Mouse (Mus musculus) kidney, embryonic 15.5 days (tissue): ENCODE measurements around the gene Akap12. TPM values are rescaled to one million over a fixed set of nuclear protein-coding genes. Genes with fewer than 3 reads are reported as not detected.

ENCODE experiments used
- ATAC-seq: fragments of 200-750 bp; cut with Nextera tagmentation; replicated peaks from 2 replicates; pipeline ENCODE4 v1.8.0; 2017; ENCODE audit warnings: moderate TSS enrichment; ENCODE audit not compliant: low FRiP score
- H3K27ac ChIP-seq: fragments of 300-500 bp; sonication (generic); 2 replicates; pipeline ENCODE4 v1.5.1; 2015; ENCODE audit warnings: mild to moderate bottlenecking, inconsistent platforms
- H3K27me3 ChIP-seq: fragments of 300-500 bp; sonication (generic); 2 replicates; pipeline ENCODE4 v1.6.1; 2015; ENCODE audit warnings: inconsistent platforms
- H3K36me3 ChIP-seq: fragments of 300-500 bp; sonication (generic); 2 replicates; pipeline ENCODE4 v1.6.1; 2015; ENCODE audit warnings: inconsistent platforms
- H3K4me1 ChIP-seq: fragments of 300-500 bp; sonication (generic); 2 replicates; pipeline ENCODE4 v1.6.1; 2015; ENCODE audit warnings: inconsistent platforms
- H3K4me2 ChIP-seq: fragments of 300-500 bp; sonication (generic); 2 replicates; pipeline ENCODE4 v1.6.1; 2015; ENCODE audit warnings: moderate library complexity, mild to moderate bottlenecking, inconsistent platforms
- H3K4me3 ChIP-seq: fragments of 300-500 bp; sonication (generic); replicated peaks from 2 replicates; pipeline ENCODE4 v1.5.1; 2015; ENCODE audit warnings: mild to moderate bottlenecking, inconsistent platforms
- H3K9ac ChIP-seq: fragments of 300-500 bp; sonication (generic); 2 replicates; pipeline ENCODE4 v1.6.1; 2015; ENCODE audit warnings: mild to moderate bottlenecking, inconsistent platforms
- H3K9me3 ChIP-seq: fragments of 300-500 bp; sonication (generic); replicated peaks from 2 replicates; pipeline ENCODE4 v1.6.1; 2016; ENCODE audit warnings: inconsistent platforms
- WGBS: fragments of 180-500 bp; shearing (Covaris S2); methylation state at CpG from one replicate; pipeline ENCODE4 v1.1.7; 2015; ENCODE audit warnings: mixed read lengths; 5-methylcytosine and 5-hydroxymethylcytosine counted together
- polyA plus RNA-seq: library from polyadenylated mRNA; unstranded; fragments of >200 nt; fragmentation: Nextera tagmentation; extraction: Ambion mirVana; gene quantifications from 2 replicates; pipeline ENCODE4 v1.2.1, GENCODE M21; 2015

Akap12 gene
- polyA plus RNA-seq, 1 experiment from 2014 or later = 94.1 TPM

- WGBS = 44% methylated on average over 3 of the region's 3 CpGs
- no peak overlapping the region for H3K9ac ChIP-seq
- H3K36me3 ChIP-seq = no peaks in the 10 kb centered on the region
- peaks cover 35% of the 10 kb centered on the region for H3K4me1 ChIP-seq
- ATAC-seq = 0 out of 2 replicates have a peak, but pooled peaks have one; percentile 15
- no peak overlapping the region for H3K4me2 ChIP-seq
- H3K27ac ChIP-seq = no peak overlapping the region
- no peak overlapping the region for H3K4me3 ChIP-seq
- no peaks in the 10 kb centered on the region for H3K9me3 ChIP-seq
- no peaks in the 10 kb centered on the region for H3K27me3 ChIP-seq
Observed at GRCm38 (mm10) chr10:4289636-4290035, 23.5 kb downstream of the Akap12 start.

DNA sequence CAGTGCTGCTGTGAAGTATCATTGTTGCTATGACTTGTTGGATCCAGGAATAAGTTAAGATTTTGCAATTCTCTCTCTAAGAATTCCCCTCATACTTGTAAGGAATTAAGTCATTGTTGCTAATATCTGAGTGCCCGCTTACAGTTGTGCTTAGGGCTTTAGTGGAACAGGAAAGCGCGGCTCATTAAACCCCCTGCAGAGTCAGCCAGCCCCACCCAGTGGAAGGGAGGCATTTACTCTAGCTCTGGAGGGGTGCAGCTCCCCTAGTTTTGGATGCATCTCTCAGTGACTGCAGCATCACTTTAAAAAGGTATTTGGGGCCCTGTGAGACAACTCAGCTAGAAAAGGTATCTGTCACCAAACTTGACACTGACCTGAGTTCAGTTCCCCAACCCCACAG is 24.0 kb downstream of the Akap12 start:
- WGBS = 58% methylated on average over 3 of the region's 3 CpGs
- Histone ChIP-seq H3K27me3 (no peaks in the 10 kb centered on the region), H3K9ac (no peak overlapping the region), H3K36me3 (no peaks in the 10 kb centered on the region), H3K27ac (no peak overlapping the region), H3K4me1 (peaks cover 32% of the 10 kb centered on the region), H3K9me3 (no peaks in the 10 kb centered on the region), H3K4me2 (no peak overlapping the region), H3K4me3 (no peak overlapping the region)
- ATAC-seq = 0 out of 2 replicates have a peak, but pooled peaks have one; percentile 9

- Histone ChIP-seq H3K9me3 (no peaks in the 10 kb centered on the region), H3K4me2 (no peak overlapping the region), H3K4me1 (peaks cover 28% of the 10 kb centered on the region), H3K4me3 (no peak overlapping the region), H3K36me3 (no peaks in the 10 kb centered on the region), H3K9ac (no peak overlapping the region), H3K27ac (no peak overlapping the region), H3K27me3 (no peaks in the 10 kb centered on the region)
- WGBS = 87% methylated on average over 6 of the region's 6 CpGs
- ATAC-seq = no peak
Observed at GRCm38 (mm10) chr10:4290561-4290960, 24.4 kb downstream of the Akap12 start.

DNA sequence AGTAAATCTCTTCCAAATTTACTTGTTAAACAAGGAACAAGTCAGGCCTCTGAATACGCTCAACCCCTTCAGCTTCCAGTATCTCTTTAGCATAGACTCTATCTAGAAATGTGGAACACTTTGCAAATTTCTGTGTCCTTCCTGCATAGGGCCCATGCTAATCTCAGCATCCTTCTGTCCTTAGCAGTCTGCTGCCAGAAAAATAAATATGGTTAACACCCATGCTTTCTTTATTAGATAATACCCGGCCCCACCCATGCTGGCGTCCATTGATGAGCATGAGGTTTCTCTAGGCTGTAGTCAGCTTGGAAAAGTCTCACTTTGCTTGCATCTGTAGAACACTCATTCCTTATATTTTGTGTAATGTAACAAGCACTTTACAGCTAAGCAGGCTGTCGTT is 27.2 kb downstream of the Akap12 start:
- H3K27me3 ChIP-seq = no peaks in the 10 kb centered on the region
- H3K4me3 ChIP-seq = no peak overlapping the region
- peaks cover 31% of the 10 kb centered on the region for H3K4me1 ChIP-seq
- H3K27ac ChIP-seq = no peak overlapping the region
- H3K4me2 ChIP-seq = no peak overlapping the region
- no peaks in the 10 kb centered on the region for H3K36me3 ChIP-seq
- 75% methylated on average over 4 of the region's 4 CpGs for WGBS
- H3K9me3 ChIP-seq = no peaks in the 10 kb centered on the region
- H3K9ac ChIP-seq = no peak overlapping the region
- no peak for ATAC-seq

GRCm38 (mm10) chr10:4303558-4303957 is 37.4 kb downstream of the Akap12 start:
- Histone ChIP-seq H3K36me3 (no peaks in the 10 kb centered on the region), H3K4me1 (peaks cover 9% of the 10 kb centered on the region; the same call in 1 of the 2 replicates), H3K9me3 (no peaks in the 10 kb centered on the region), H3K9ac (no peak overlapping the region), H3K27me3 (no peaks in the 10 kb centered on the region), H3K4me3 (no peak overlapping the region), H3K4me2 (no peak overlapping the region), H3K27ac (no peak overlapping the region)
- WGBS = 62% methylated on average over 5 of the region's 5 CpGs
- ATAC-seq = no peak

DNA sequence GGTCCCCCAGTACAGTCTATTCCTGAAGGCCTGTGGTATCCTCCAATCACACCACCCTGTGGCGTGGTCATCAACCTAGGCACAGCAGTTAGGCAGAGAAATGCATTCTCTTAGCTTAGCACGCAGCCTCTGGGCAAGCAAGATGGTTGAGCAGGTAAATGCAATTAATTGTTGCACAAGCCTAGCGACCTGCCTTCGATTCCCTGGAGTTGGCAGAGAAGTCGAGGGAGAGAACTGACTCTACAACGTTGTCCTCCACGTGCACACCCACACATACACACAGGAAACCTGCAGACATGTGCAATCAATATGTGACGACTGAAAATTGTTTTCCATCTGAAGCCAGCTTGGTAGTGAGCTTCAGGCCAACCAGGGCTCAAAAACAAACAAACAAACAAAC is 57.7 kb downstream of the Akap12 start:
- H3K9ac ChIP-seq = no peak overlapping the region
- 75% methylated on average over 8 of the region's 8 CpGs for WGBS
- H3K4me1 ChIP-seq = peaks cover 14% of the 10 kb centered on the region; the same call in 1 of the 2 replicates
- no peak for ATAC-seq
- no peak overlapping the region for H3K4me2 ChIP-seq
- H3K36me3 ChIP-seq = peaks cover 11% of the 10 kb centered on the region; the same call in 1 of the 2 replicates
- H3K4me3 ChIP-seq = no peak overlapping the region
- no peak overlapping the region for H3K27ac ChIP-seq
- H3K9me3 ChIP-seq = no peaks in the 10 kb centered on the region
- no peaks in the 10 kb centered on the region for H3K27me3 ChIP-seq

- peak overlapping the region; percentile 41; the same call in 1 of the 2 replicates for H3K27ac ChIP-seq
- peaks cover 9% of the 10 kb centered on the region; the same call in 1 of the 2 replicates for H3K36me3 ChIP-seq
- H3K9ac ChIP-seq = no peak overlapping the region
- H3K4me1 ChIP-seq = peaks cover 14% of the 10 kb centered on the region; the same call in 1 of the 2 replicates
- H3K9me3 ChIP-seq = no peaks in the 10 kb centered on the region
- no peak for ATAC-seq
- no peak overlapping the region for H3K4me3 ChIP-seq
- H3K4me2 ChIP-seq = no peak overlapping the region
- WGBS = 37% methylated on average over 5 of the region's 5 CpGs
- no peaks in the 10 kb centered on the region for H3K27me3 ChIP-seq
Observed at GRCm38 (mm10) chr10:4325562-4325961, 59.4 kb downstream of the Akap12 start.

- no peak overlapping the region for H3K9ac ChIP-seq
- H3K9me3 ChIP-seq = no peaks in the 10 kb centered on the region
- H3K36me3 ChIP-seq = peaks cover 9% of the 10 kb centered on the region; the same call in 1 of the 2 replicates
- no peak overlapping the region for H3K4me2 ChIP-seq
- peaks cover 17% of the 10 kb centered on the region for H3K4me1 ChIP-seq
- no peak overlapping the region for H3K27ac ChIP-seq
- no peak overlapping the region for H3K4me3 ChIP-seq
- H3K27me3 ChIP-seq = no peaks in the 10 kb centered on the region
- ATAC-seq = no peak
- 93% methylated on average over 1 of the region's 1 CpGs for WGBS
Observed at GRCm38 (mm10) chr10:4327716-4328115, 61.5 kb downstream of the Akap12 start.

DNA sequence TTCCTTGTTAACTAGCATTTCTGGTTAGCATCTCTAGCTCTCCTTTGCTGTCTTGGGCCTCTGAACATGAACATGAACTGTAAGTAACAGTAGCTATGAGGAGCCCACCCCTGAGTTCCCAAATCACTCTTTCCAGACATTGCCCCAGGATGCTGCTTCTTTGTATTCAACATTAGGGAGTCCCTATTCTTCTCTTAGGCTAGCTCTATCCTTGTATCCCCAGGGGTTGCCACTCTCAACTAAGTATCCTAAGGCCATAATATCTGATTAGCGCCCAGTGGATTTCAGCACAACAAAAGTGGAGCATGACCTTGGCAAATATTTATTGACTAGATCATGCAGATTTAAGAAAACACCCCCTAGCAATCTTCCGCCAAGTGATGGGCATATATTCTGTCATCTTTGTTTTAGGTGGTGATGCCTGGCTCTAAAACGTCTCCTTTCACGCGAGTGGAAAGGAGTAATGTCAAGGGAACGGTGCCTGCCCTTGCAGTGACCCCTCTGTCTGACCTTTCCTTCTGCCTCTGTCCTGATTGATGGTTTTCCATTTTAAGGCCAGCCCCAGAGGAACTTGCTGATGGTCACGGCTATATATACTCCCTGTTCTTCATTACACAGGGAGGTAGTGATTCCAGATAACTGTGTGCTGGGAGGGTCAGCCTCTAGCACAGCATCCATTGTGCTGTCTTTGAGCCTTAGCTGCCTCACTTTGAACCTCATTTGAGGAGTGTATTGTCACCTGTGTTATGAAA is 66.2 kb downstream of the Akap12 start:
- no peak for ATAC-seq
- Histone ChIP-seq H3K27me3 (no peaks in the 10 kb centered on the region), H3K36me3 (no peaks in the 10 kb centered on the region), H3K9ac (no peak overlapping the region), H3K27ac (no peak overlapping the region), H3K4me2 (no peak overlapping the region), H3K4me3 (no peak overlapping the region), H3K4me1 (peaks cover 24% of the 10 kb centered on the region), H3K9me3 (no peaks in the 10 kb centered on the region)
- WGBS = 40% methylated on average over 7 of the region's 7 CpGs

- Histone ChIP-seq H3K4me2 (peak overlapping the region; percentile 70), H3K9ac (0 out of 2 replicates have a peak overlapping the region, but pooled peaks have one; percentile 29), H3K9me3 (no peaks in the 10 kb centered on the region), H3K4me3 (peak overlapping the region; percentile 51; the same call in 1 of the 2 replicates), H3K27me3 (no peaks in the 10 kb centered on the region), H3K4me1 (peaks cover 29% of the 10 kb centered on the region), H3K27ac (peak overlapping the region; percentile 72; the same call in 1 of the 2 replicates), H3K36me3 (no peaks in the 10 kb centered on the region)
- 14% methylated on average over 8 of the region's 8 CpGs for WGBS
- no peak for ATAC-seq
Observed at GRCm38 (mm10) chr10:4333319-4333718, 67.1 kb downstream of the Akap12 start.

- Histone ChIP-seq H3K4me1 (peaks cover 35% of the 10 kb centered on the region), H3K4me2 (peak overlapping the region; percentile 70)
- WGBS = 8% methylated on average over 27 of the region's 27 CpGs
Observed at GRCm38 (mm10) chr10:4334039-4334683, 68.0 kb downstream of the Akap12 start.

DNA sequence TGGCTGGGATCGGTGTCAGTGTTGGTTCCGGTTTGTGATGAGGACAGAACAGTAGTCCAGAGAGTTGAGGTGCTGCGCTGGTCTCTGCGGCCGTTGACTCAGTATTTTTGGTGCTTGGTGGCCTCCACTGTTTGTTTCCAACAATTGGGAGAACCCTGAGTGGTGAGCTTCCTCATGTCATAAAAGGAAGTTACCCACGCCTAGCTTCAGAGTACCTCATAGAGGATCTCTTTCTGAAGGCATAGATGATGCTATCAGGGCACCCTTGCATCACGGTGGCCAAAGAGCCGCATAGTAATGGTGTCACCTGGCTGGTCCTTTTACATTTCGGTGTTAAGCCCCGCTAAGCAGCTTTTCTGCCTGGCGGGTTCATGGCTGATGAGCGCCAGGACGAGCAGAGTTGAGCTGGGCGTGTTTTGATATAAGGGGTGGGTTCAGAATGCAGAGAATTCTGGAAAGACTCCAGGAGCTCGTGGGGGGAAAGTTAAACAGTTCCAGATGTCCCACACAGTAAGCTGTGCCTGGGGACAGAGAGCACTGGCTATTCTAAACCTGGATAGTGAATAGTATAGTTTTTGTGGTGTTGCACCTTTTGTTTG is 72.8 kb downstream of the Akap12 start:
- peak overlapping the region; percentile 45 for H3K4me2 ChIP-seq
- no peak for ATAC-seq
- no peak overlapping the region for H3K9ac ChIP-seq
- 54% methylated on average over 15 of the region's 15 CpGs for WGBS
- no peaks in the 10 kb centered on the region for H3K9me3 ChIP-seq
- H3K27me3 ChIP-seq = no peaks in the 10 kb centered on the region
- H3K27ac ChIP-seq = peak overlapping the region; percentile 71
- H3K4me3 ChIP-seq = peak overlapping the region; percentile 14; the same call in 1 of the 2 replicates
- H3K36me3 ChIP-seq = no peaks in the 10 kb centered on the region
- peaks cover 29% of the 10 kb centered on the region for H3K4me1 ChIP-seq

More at GRCm38 (mm10) chr10:4334039-4334683, 68.0 kb downstream of the Akap12 start:
- no peaks in the 10 kb centered on the region for H3K36me3 ChIP-seq
- H3K27me3 ChIP-seq = no peaks in the 10 kb centered on the region
- H3K9me3 ChIP-seq = no peaks in the 10 kb centered on the region
- H3K27ac ChIP-seq = peak overlapping the region; percentile 72
- peak overlapping the region; percentile 29; the same call in 1 of the 2 replicates for H3K9ac ChIP-seq
- peak; percentile 98 for ATAC-seq
- H3K4me3 ChIP-seq = peak overlapping the region; percentile 51
